Comparison of ENCODE assay signal across 25 mouse cellular contexts in the genomic region with DNA sequence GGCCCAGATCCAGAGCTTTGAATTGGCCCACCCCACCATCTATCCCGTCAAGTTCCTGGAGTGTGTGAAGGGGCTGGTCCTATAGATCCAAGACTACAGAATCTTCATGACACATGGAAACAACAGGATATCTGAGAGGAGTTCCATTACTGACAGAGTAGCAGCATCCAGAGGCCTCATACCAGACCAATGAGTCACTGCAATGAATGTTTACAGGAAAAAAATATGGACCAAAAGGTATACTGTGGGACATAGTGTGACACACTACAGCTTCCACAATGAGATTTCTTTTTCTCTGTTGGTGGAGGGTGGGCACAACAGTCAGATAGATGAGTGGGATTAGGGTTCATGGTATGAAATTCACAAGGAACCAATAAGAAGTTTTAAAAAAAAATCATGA.
"Had no signal": no experiment of that assay in that cellular context is flagged by ENCODE, and none has a peak within 500 bp of the region (broad histone marks: within the 10 kb centered on the region; RNA-seq: fewer than 3 reads in every experiment).

No protein-coding gene starts in this region.

- H3K27me3 ChIP-seq: heart, embryonic 13.5 days; heart, embryonic 15.5 days; hindbrain, embryonic 13.5 days; hindbrain, embryonic 15.5 days; kidney, embryonic 15.5 days; limb, embryonic 13.5 days; limb, embryonic 15.5 days had no signal

- DNase-seq: gastrocnemius, adult 2 months; gastrocnemius, postnatal 10 days; gastrocnemius, postnatal 25 days; heart, adult 18-20 months; heart, postnatal 14 days; heart, postnatal 36 days; kidney, adult 11 months; kidney, adult 2 months; kidney, adult 9 months; kidney, postnatal 14 days; kidney, postnatal 36 days; layer of hippocampus, adult 9-11 months; layer of hippocampus, postnatal 36 days; left cerebral cortex, postnatal 4 days had no signal

- H3K36me3 ChIP-seq: heart, embryonic 13.5 days; heart, embryonic 15.5 days; hindbrain, embryonic 13.5 days; hindbrain, embryonic 15.5 days; kidney, embryonic 15.5 days; limb, embryonic 13.5 days; limb, embryonic 15.5 days; liver, embryonic 12.5 days had no signal

- H3K9me3 ChIP-seq: heart, embryonic 15.5 days; hindbrain, embryonic 13.5 days; hindbrain, embryonic 15.5 days; kidney, embryonic 15.5 days; limb, embryonic 13.5 days; limb, embryonic 15.5 days; liver, embryonic 12.5 days had no signal

- H3K27ac ChIP-seq: gastrocnemius, adult 2 months; heart, embryonic 13.5 days; heart, embryonic 15.5 days; hindbrain, embryonic 13.5 days; hindbrain, embryonic 15.5 days; hindbrain, postnatal 0 days; kidney, embryonic 15.5 days; kidney, postnatal 0 days; limb, embryonic 13.5 days; limb, embryonic 15.5 days; liver, embryonic 12.5 days; liver, embryonic 14.5 days had no signal

- H3K4me1 ChIP-seq: heart, embryonic 13.5 days; heart, embryonic 15.5 days; hindbrain, embryonic 13.5 days; hindbrain, embryonic 15.5 days; kidney, embryonic 15.5 days; limb, embryonic 13.5 days; limb, embryonic 15.5 days; liver, embryonic 12.5 days had no signal

- H3K4me3 ChIP-seq: gastrocnemius, adult 2 months; heart, embryonic 13.5 days; heart, embryonic 15.5 days; hindbrain, embryonic 13.5 days; hindbrain, embryonic 15.5 days; kidney, embryonic 15.5 days; limb, embryonic 13.5 days; limb, embryonic 15.5 days; liver, embryonic 12.5 days had no signal
